Mouse (Mus musculus): ENCODE measurements around the gene Acyp1. TPM values are rescaled to one million over a fixed set of nuclear protein-coding genes. Genes with fewer than 3 reads are reported as not detected.
"Not testable (repeated sequence)": the region's sequence is repeated elsewhere in the genome, so short reads cannot be mapped to it uniquely, and the experiment has no call there.

Gene Acyp1
- total RNA-seq, 2 experiments from 2014 or later, result 15.7 to 18.0 TPM

DNA sequence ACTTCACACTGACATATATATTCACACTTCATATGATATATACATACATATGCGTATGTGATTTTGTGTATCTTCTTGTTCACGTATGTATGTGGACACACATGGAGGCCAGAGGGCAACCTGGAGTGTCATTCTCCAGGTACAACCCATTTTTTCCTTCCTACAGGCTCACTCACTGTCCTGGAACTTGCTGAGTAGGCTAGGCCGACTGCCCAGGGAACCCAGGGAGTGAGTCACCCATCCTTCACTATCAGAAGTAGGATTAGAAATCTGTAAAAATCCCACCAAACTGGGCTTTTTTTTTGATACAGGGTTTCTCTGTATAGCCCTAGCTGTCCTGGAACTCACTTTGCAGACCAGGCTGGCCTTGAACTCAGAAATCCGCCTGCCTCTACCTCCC is 3.2 kb downstream of the Acyp1 start:
- DNase-seq (ENCODE audit: low spot score in 2 of 2), result no peak

DNA sequence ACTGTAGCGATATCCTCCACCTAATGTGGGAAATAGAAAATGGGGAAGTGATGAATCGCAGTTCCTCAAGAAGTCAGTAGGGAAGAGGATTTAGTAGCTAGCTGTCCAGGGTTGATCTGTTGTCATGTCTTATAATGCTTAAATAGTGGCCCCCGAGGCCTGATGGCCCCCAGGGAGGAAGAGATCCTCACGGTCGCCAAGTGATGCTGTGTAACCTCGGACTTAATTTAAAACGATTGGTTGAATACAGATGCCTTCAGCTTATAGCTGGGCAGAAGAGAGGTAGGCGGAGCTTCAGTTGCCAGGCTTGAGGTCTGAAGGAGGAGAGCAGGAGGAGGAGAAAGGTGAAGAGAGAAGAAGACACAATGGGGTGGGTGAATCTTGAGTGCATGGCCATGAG is 3.9 kb downstream of the Acyp1 start:
- DNase-seq (ENCODE audit: low spot score in 2 of 2), result no peak

DNA sequence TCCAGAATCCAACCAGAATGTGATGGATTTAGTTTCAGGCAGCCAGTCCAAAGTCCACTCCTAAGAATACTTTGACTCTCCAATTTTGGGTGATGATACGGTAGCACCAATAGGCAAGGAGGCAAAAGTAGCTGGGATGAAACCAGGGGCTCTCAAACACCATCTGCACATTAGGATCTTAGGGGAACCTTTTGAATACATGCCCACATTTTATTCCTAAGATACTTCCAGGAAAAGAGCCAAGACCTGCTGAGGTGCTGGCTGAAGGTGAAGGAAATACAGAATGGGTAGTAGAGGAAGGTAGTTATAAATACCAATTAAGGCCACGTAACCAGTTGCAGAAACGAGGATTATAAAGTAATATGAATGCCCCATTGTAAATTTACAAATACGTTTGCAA is 6.5 kb downstream of the Acyp1 start:
- DNase-seq (ENCODE audit: low spot score in 2 of 2), result not testable (repeated sequence)

DNA sequence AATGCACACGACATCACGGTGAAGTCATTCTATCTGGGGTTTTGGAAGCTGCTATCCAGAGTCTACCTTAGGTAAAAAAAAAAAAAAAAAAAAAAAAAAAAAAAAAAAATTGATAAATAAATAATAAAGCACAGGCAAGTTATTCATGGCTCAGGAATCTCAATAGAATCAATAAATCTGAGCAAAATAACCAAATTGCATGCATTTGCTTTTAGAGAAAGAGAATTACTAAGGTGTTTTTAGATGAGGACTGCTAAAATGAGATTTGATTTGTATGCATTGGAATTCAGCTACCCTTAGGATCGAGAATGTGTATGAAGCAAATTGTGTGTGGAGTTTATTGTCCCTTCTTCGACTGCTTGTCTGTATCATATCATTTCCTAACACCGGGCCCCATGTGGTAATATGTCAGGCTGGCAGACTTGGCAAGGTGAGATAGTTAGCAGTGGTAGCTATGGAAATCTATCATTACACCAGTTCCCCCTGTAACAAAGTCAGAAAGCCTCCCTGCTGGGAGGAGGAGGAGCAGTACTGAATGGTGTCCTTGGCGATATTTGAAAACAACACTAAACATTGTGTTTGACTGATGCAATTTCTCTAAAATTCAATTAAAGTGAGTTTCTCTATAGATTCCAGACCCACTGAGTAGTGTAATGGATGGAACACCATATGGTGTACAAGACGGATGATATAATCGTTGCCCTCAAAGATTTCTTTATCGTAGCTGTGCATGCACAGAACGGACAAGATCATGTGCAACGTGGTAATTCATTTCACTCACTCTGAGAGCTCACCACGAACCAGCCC is 7.2 kb downstream of the Acyp1 start:
- DNase-seq (ENCODE audit: low spot score in 2 of 2), result no peak

DNA sequence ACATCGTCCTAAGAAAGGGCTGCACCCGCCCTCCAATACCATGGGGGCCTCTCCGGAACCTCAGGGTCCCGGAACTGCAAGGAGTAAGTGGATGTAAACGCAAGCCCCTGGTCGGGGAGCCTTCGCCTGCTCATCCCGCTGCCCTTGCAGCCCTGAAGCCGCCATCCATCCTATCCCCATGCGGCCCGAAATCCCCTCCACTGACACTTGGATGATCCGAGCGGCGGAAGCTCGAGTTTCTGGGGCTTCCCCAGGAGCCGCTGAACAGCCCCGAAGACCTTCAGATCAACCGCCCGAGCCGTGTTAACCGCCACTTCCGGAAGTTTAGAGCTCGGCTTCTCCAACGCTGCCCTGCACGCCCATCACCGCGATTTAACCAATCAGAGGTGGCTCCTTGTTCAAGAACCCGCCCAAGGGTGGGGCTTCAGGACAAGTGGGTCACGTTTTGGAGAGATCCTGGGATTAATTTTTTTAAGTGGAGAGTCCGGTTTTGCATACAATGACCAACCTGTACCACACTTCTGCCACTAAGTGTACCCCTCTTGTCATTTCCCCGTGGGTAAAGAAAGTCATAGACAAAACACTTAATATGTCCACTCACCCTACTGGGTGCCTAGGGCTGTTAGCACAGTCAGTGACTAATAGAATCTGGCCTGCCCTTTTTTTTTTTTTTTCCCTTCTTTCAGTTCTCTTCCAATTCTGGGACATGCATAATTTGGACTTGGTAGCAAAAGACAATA is 8.0 kb downstream of the Acyp1 start:
- peak; percentile 87 to 94 for DNase-seq (ENCODE audit: low spot score in 2 of 2)

DNA sequence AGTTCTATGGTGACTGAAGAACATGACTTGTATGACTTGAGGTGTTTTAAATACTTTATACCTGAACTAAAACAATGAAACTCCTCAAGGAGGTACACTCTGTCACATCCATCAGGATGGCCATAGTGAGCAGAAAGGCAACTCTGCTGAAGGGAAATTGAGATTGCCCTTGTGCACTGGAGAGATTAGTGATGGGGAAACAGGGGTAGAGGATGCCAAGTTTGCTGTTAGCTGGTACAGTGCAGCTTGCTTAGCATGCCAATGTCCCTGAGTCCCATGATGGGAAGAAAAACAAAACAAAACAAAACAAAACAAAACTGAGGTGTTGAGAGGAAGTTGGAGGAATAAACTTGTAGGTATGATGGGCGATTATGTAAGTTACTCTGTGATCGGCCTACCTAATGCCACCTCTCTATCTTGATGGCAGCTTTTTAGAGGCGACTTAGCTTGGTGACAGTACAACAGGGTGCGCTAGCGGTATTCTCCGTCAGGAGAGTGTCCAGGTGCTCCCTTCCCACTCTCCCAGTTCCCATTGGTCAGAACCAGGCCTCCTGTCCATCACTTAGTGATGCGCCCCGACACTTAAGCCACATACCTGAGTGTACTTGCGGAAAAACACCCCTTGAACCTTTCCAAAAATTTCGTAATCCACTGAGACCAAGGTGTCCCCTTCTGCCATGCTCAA is 8.7 kb downstream of the Acyp1 start:
- DNase-seq (ENCODE audit: low spot score in 2 of 2), result no peak

DNA sequence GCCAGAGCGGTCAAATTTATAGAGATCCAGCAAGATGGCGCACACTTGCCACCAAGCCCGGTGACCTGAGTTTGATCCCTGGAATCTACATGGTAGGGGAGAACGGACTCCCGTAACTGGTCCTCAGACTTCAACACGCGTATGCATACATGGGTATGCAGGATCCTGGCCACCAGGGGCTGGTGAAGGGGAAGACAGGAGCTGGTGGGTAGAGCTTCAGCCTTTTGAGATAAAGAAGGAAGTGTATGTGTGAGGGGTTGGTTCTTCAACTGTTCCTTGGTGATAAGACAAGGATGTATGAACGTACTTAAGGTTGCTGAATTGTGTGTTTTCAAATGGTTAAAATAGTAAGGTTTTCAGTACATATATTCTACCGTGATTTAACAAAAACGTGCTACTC is 9.3 kb downstream of the Acyp1 start:
- DNase-seq (ENCODE audit: low spot score in 2 of 2), result no peak

DNA sequence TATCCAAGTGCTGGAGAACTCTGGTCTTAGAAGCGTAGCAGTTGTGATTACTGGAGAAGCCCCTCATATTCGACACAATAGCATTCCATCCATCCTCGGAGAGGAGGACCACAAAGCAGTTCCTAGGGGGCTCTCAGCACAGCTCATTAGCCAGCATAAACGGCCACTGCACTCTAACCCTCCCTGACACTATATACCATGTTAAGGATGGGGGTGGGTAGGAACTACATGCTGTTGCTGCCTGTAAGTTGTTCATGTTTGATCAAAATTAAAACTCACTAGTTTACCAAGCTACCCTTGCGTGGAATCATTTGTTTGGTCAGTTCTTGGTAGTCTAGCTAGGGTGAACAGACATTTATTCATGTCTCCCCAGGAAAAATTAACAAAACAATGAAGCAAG is 12.0 kb downstream of the Acyp1 start:
- DNase-seq (ENCODE audit: low spot score in 2 of 2), result no peak

DNA sequence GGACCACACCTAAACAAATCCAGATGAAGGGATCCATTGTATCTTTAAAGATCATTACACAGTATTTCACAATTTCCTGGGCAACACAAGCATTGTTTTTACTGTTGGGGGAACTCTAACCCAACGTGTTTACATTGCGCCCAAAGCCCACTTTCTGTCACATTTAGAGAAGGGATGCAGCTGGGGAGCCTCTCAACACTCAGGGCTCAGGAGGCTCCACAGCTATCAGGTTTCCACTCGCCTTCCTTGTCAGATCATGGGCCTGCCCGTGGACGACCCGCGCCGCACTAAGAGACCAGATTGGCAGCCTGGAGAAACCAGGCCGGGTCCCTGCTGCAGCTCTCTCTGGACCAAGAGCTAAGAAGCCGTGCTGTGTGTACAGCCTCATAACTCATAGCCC is 14.7 kb downstream of the Acyp1 start:
- DNase-seq (ENCODE audit: low spot score in 2 of 2), result no peak

DNA sequence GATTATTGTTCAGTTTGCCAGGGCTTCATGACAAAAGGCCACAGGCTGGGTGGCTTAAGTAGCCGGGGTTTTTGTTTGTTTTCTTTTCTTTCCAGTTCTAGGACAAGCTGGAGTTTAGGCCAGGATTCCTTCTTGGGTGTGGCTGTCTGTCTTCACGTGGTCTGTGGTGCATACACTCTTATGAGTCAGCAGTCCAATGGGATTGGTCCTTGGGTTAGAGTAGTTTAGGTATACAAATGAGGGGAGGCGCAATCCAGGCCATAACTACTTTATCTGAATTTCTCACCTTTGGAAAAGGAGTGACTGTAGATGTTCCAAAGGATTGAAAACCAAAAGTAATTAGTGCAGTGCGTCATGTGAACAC is 16.4 kb downstream of the Acyp1 start:
- no peak for DNase-seq (ENCODE audit: low spot score in 2 of 2)

DNA sequence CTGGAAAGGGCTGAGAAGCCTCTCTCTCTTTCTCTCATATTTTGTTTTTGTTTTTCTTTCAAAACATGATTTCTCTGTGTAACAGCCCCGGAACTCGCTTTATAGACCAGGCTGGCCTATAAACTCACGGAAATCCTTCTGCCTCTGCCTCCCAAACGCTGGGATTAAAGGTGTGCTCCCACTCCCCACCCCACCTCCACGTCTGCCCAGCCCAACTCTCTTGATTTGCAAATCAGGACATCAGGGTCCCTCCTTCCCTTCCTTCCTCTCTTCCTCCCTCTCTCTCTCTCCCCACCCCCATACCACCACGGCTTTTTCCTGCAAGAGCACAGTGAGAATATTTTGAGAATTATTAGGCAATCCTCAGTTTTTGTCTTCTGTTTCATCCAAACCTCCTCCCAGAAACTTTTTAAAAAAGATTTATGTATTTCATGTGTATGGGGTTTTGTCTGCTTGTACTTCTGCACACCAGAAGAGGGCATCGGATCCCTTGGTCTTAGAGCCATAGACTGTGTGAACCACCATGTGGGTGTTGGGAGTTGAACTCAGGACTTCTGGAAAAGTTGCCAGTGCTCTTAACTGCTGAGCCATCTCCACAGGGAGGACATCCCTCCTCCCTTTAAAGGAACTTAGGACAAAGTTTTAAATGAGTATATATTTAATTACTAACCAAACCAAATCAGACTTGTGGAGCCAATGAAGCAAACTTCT is 17.0 kb downstream of the Acyp1 start:
- DNase-seq (ENCODE audit: low spot score in 2 of 2), result no peak

DNA sequence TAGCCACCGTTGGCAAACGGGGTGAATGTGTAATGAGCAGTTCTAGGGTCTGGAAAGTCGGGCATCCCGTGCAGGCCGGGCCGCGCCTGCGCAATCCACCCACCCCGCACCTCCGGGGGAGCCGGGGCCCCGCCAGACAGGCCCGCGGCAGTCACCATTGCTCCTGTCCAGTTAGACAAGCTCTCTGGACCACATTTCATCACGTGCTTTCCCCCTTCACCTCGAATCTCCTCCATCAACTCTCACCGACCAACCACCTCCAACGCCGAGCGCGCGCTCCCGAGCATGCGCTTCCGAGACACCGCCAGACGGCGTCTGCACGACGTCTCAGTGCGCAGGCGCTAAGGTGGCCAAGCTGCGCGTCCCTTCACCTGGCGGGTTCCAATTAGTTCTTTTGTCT is 17.9 kb downstream of the Acyp1 start, which contains the start of gene Mlh3:
Mlh3 (minus strand) TSS at position 281 of the 400 bp plus-strand sequence.
- peak; percentile 51 to 72 for DNase-seq (ENCODE audit: low spot score in 2 of 2)

DNA sequence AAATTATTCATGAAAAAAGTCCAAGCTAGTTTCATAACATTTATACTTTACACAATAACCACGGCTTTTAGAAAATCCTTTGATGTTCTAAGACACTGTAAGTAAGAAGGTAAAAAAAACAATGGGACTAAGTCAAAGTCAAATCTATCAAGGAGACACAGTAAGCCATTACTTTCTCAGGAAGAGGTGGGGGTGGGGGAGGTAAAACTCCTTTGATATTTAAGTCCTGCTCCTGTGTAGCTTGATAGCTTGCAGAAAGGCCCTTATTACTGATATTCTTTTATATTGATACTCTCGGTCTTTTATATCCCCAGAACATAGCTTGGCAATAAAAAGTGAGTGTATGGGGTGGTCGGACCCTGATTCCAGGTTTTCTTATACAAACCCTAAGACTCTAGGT is 18.4 kb downstream of the Acyp1 start:
- no peak for DNase-seq (ENCODE audit: low spot score in 2 of 2)

DNA sequence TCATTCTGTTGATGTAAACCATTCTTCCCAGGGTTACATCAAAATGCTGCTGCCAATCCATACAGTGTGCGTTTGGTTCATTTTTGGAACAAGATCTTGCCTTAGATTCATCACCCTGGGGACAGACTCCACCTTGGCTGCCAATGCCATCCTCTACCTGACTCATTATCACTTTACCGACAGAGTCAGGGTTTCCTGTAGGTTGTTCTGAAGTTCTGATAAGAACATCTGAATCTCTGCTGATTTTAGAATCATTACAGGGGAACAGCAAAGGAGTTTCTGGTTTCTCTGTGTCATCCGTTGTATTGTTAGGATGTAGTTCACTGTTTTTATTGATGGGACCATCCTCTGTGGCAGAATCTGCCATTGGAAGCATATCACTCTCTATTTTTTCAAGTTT is 22.0 kb downstream of the Acyp1 start:
- no peak for DNase-seq (ENCODE audit: low spot score in 2 of 2)

DNA sequence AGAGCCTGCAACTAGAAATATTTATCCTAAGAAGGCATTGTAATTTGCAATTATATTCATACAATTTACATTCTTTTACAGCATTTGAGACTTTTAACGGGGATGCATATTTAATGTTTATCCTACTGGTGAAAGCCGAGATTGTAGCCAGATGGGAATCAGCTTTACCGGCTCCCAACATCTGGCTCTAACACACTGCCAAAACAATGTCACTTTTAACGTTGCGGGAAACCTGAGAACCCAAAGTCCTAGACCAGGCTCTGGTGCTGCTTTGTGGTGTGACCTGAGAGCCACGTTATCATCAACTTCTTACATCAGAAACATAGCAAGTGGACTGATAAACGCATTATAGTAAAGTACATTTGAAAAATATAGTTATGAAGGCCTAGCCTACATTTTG is 23.3 kb downstream of the Acyp1 start:
- DNase-seq (ENCODE audit: low spot score in 2 of 2), result no peak

DNA sequence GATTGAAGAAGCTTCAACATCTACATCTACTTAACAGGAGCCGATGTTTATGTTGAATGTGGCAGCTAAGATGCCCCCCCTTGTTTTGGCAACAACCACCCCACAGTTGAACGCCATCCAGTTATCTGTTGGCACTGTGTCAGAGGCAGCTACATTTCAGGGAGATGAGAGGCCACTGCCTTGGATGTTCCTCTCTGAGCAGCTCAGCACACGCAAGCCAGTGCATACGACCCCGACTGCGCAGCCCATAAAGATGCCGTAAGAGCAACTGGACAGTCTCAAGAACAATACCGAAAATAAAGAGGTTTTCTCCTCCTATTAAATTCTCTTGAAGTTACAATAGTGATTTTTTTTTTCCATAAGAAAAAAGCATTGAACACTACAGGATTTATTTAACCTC is 23.7 kb downstream of the Acyp1 start:
- DNase-seq (ENCODE audit: low spot score in 2 of 2), result no peak

DNA sequence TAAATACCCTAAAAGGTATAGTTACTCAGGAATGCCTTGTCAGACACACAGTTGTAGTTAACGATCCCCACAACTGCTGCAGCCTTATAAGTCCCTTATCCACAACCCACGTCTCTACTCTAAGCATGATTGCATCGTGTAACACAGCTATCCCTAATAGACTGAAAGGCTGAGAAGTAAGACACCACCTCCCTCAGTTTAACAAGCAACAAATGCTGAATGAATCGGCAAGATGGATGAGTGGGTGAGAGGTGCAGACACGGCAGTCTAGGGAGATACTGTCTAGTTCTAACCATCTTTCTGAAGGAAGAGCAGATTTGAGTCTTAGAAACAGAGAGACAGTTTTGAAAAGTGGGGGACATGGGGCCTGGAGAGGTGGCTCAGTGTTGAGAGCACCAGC is 25.0 kb downstream of the Acyp1 start:
- DNase-seq (ENCODE audit: low spot score in 2 of 2), result no peak

DNA sequence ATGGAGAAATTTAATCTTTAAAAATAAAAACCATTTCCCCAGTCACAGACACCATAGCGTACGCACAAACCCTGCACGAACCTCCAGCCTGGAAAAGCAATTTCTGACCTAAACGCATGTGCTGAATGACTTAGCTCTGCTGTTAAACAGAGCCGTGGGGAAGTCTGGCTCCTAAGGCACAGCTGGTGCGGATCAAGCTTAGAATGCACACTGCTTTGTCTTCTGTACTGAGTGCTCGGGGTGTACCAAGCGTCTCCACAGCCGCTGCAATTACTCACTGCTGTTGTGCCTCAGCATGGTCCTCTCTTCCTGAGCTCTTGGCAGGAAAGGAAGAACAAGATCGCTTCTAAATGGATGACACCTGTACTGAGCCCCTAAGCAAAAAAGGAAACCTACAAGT is 25.7 kb downstream of the Acyp1 start:
- peak in 1 of 2 experiments; percentile 14 for DNase-seq (ENCODE audit: low spot score in 2 of 2)

DNA sequence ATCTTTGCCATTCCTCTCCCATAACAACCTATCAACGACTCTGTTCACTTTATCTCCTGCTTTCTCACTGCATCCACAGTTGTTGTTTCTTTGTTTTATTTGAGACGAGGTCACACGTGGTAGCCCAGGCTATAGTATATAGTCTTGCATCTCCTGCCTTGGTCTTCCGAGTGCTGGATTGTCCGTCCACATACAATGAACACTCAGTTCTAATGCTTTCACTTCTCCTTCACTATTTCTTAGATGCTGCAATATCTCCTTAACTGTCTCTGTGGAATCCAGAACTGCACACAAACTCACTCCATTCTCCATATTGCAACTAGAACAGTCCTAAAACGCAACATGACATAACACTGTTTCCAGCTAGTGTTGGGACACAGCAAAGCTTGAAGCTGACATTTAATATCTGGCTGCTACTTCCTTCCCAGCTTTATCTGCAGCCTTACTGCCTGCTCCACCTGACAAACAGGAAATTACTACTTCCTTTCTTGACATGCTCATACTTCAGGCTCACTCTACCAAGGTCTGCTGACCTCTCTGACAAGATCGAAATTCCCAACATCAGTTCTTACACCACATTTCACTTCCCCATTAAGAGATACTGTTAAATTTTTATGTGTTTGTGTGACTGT is 31.1 kb downstream of the Acyp1 start:
- DNase-seq (ENCODE audit: low spot score in 2 of 2), result no peak

DNA sequence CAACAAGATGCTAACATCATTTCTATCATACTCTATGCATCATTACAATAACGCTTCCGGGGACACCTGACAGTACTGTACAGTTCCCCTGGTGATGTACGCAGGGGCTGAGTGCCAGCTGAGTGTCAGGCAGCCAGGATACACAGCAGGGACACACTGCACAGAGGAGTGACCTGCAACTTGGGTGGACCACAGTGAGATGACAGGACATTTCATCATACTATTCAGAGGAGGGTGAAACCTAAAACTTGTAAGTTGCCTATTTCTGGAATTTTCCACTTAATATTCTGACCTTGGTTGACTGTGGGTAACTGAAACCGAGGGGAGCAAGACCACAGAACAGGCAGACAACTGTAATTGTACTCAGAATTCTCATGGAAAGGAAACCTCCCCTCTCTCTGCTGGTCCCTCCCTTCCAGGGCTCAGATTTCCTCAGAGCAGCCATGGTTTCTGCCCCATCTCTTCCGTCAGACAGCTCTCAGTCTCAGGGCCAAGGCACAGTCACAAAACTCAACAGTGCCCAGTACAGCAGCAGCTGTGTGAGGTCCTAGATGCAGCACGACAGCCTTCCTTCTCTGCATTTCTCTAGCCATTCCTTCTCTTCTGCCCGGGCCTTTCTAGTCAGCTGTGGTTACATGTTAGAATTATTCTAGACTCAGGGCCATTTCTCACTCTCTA is 32.0 kb downstream of the Acyp1 start:
- no peak for DNase-seq (ENCODE audit: low spot score in 2 of 2)

Measured in gastrocnemius, postnatal 4 days (tissue).